Mouse (Mus musculus) erythroblast, embryonic 14.5 days (primary cell): ENCODE results near the gene Vhl. TPM values are rescaled to one million over a fixed set of nuclear protein-coding genes. Genes with fewer than 3 reads are reported as not detected.

Source experiments
- H3K27me3 ChIP-seq: 2 replicates; pipeline ENCODE4 v1.6.1; 2012; ENCODE audit warnings: inconsistent platforms; ENCODE audit not compliant: control insufficient read depth
- H3K36me3 ChIP-seq: 2 replicates; pipeline ENCODE4 v1.6.1; 2012; ENCODE audit warnings: mild to moderate bottlenecking, inconsistent platforms; ENCODE audit not compliant: control insufficient read depth
- H3K4me1 ChIP-seq: 2 replicates; pipeline ENCODE4 v1.6.1; 2012; ENCODE audit warnings: inconsistent platforms; ENCODE audit not compliant: control insufficient read depth
- H3K4me3 ChIP-seq: replicated peaks from 2 replicates; pipeline ENCODE3; 2012; ENCODE audit warnings: moderate library complexity, mild to moderate bottlenecking, inconsistent platforms
- H3K9me3 ChIP-seq: 2 replicates; pipeline ENCODE4 v1.6.1; 2012; ENCODE audit warnings: low read length, inconsistent platforms, mixed read lengths; ENCODE audit not compliant: control insufficient read depth
- GATA1 ChIP-seq: IDR thresholded peaks from 2 replicates; pipeline ENCODE4 v1.6.1; 2012; ENCODE audit warnings: low read length, inconsistent platforms, mixed read lengths
- TAL1 ChIP-seq: IDR thresholded peaks from 3 replicates; pipeline ENCODE4 v1.6.1; 2012; ENCODE audit warnings: low read length, inconsistent platforms, mixed read lengths
- polyA plus RNA-seq: library from polyadenylated mRNA; stranded (reverse); fragments of >175 nt; gene quantifications from 2 replicates; pipeline ENCODE4 v1.2.3, GENCODE M21; 2012

The Vhl gene
- polyA plus RNA-seq, 1 experiment, result 0.21 TPM

GRCm38 (mm10) chr6:113600543-113601139 is 23.1 kb upstream of the Vhl start, which contains the start of gene Fancd2os:
Gene Fancd2os, minus strand, starts transcription at chr6:113600715.
- Histone ChIP-seq H3K9me3 (no peaks in the 10 kb centered on the region), H3K27me3 (no peaks in the 10 kb centered on the region), H3K4me1 (peaks cover 23% of the 10 kb centered on the region), H3K36me3 (peaks cover 30% of the 10 kb centered on the region), H3K4me3 (no peak within 1 kb of the TSS)
- TF ChIP-seq TAL1 (no peak), GATA1 (no peak)

- Histone ChIP-seq H3K4me1 (peaks cover 34% of the 10 kb centered on the region), H3K27me3 (no peaks in the 10 kb centered on the region), H3K36me3 (peaks cover 27% of the 10 kb centered on the region), H3K4me3 (no peak overlapping the region), H3K9me3 (no peaks in the 10 kb centered on the region)
- TF ChIP-seq GATA1 (no peak), TAL1 (no peak)
Observed at GRCm38 (mm10) chr6:113602821-113603220, 20.9 kb upstream of the Vhl start.

GRCm38 (mm10) chr6:113603993-113604392 is 19.8 kb upstream of the Vhl start:
- TF ChIP-seq TAL1, result no peak
- TF ChIP-seq GATA1, result no peak
- H3K9me3 ChIP-seq, result no peaks in the 10 kb centered on the region
- H3K27me3 ChIP-seq, result no peaks in the 10 kb centered on the region
- peaks cover 32% of the 10 kb centered on the region for H3K36me3 ChIP-seq
- H3K4me3 ChIP-seq, result peak overlapping the region; percentile 83
- H3K4me1 ChIP-seq, result peaks cover 35% of the 10 kb centered on the region

GRCm38 (mm10) chr6:113604432-113605223 is 19.1 kb upstream of the Vhl start, which contains the start of gene Brk1:
Gene Brk1, plus strand, starts transcription at chr6:113604772.
- Histone ChIP-seq H3K27me3 (no peaks in the 10 kb centered on the region), H3K4me1 (peaks cover 37% of the 10 kb centered on the region)
- TF ChIP-seq GATA1, result no peak
- no peak for TF ChIP-seq TAL1

GRCm38 (mm10) chr6:113605224-113605545 is 18.6 kb upstream of the Vhl start:
- peak overlapping the region; percentile 83 for H3K4me3 ChIP-seq
- no peaks in the 10 kb centered on the region for H3K9me3 ChIP-seq
- H3K4me1 ChIP-seq, result peaks cover 37% of the 10 kb centered on the region
- no peaks in the 10 kb centered on the region for H3K27me3 ChIP-seq
- H3K36me3 ChIP-seq, result peaks cover 40% of the 10 kb centered on the region
- TF ChIP-seq GATA1 (no peak), TAL1 (no peak)

More at GRCm38 (mm10) chr6:113604432-113605223, 19.1 kb upstream of the Vhl start, which contains the start of gene Brk1:
- H3K9me3 ChIP-seq, result no peaks in the 10 kb centered on the region
- H3K36me3 ChIP-seq, result peaks cover 37% of the 10 kb centered on the region
- H3K4me3 ChIP-seq, result peak within 1 kb of the TSS; percentile 83

- Histone ChIP-seq H3K4me3 (no peak overlapping the region), H3K36me3 (peaks cover 69% of the 10 kb centered on the region), H3K27me3 (no peaks in the 10 kb centered on the region), H3K4me1 (peaks cover 31% of the 10 kb centered on the region), H3K9me3 (peaks cover 3% of the 10 kb centered on the region; the same call in 1 of the 2 replicates)
- TF ChIP-seq TAL1 (no peak), GATA1 (no peak)
Observed at GRCm38 (mm10) chr6:113608871-113609270, 14.9 kb upstream of the Vhl start.

GRCm38 (mm10) chr6:113609293-113609692 is 14.5 kb upstream of the Vhl start:
- Histone ChIP-seq H3K36me3 (peaks cover 73% of the 10 kb centered on the region), H3K9me3 (peaks cover 3% of the 10 kb centered on the region; the same call in 1 of the 2 replicates), H3K27me3 (no peaks in the 10 kb centered on the region), H3K4me1 (peaks cover 27% of the 10 kb centered on the region), H3K4me3 (no peak overlapping the region)
- TF ChIP-seq TAL1 (no peak), GATA1 (no peak)

GRCm38 (mm10) chr6:113612258-113612969 is 11.3 kb upstream of the Vhl start:
- Histone ChIP-seq H3K36me3 (peaks cover 90% of the 10 kb centered on the region), H3K4me1 (peaks cover 7% of the 10 kb centered on the region)

GRCm38 (mm10) chr6:113614152-113614551 is 9.6 kb upstream of the Vhl start:
- Histone ChIP-seq H3K4me1 (peaks cover 9% of the 10 kb centered on the region), H3K9me3 (peaks cover 3% of the 10 kb centered on the region; the same call in 1 of the 2 replicates), H3K4me3 (no peak overlapping the region), H3K36me3 (peaks cover 89% of the 10 kb centered on the region), H3K27me3 (no peaks in the 10 kb centered on the region)
- TF ChIP-seq GATA1 (no peak), TAL1 (no peak)

More at GRCm38 (mm10) chr6:113612258-113612969, 11.3 kb upstream of the Vhl start:
- Histone ChIP-seq H3K27me3 (no peaks in the 10 kb centered on the region), H3K4me3 (no peak overlapping the region), H3K9me3 (peaks cover 3% of the 10 kb centered on the region; the same call in 1 of the 2 replicates)
- TF ChIP-seq GATA1, result no peak
- TF ChIP-seq TAL1, result no peak
